Mouse (Mus musculus) heart, postnatal 0 days (tissue): ENCODE measurements around the gene Fyb2.

ENCODE experiments used
- CTCF ChIP-seq: IDR thresholded peaks from 2 replicates; pipeline ENCODE4 v1.5.1; 2016; ENCODE audit warnings: antibody characterized with exemption, control low read depth, low read depth
- EP300 ChIP-seq: IDR thresholded peaks from 2 replicates; pipeline ENCODE4 v1.6.1; 2016; ENCODE audit warnings: antibody characterized with exemption, low read depth

- no peak for TF ChIP-seq CTCF
- no peak for TF ChIP-seq EP300
Measured at GRCm38 (mm10) chr4:104944482-104944881, 31.2 kb downstream of the Fyb2 start.
